Mouse (Mus musculus) G1E (cell line): ENCODE data around the gene Lysmd1. TPM values are rescaled to one million over a fixed set of nuclear protein-coding genes. Genes with fewer than 3 reads are reported as not detected.

Experiments
- ATAC-seq: 2 replicates; pipeline ENCODE4 v1.8.0; 2016; ENCODE audit warnings: mild to moderate bottlenecking; ENCODE audit not compliant: insufficient number of reproducible peaks, poor library complexity, low FRiP score, severe bottlenecking; ENCODE audit errors: extremely low read depth
- DNase-seq: peaks from one replicate; pipeline ENCODE4 v3.0.0; 2012; ENCODE audit warnings: low spot score
- H3K27me3 ChIP-seq: 2 replicates; pipeline ENCODE4 v1.6.1; 2012; ENCODE audit warnings: mild to moderate bottlenecking, low read length, inconsistent platforms; ENCODE audit not compliant: insufficient read depth
- H3K36me3 ChIP-seq: replicated peaks from 2 replicates; pipeline ENCODE3; 2012; ENCODE audit warnings: mild to moderate bottlenecking, inconsistent platforms
- H3K4me1 ChIP-seq: 2 replicates; pipeline ENCODE4 v1.6.1; 2012; ENCODE audit warnings: low read depth, low read length, inconsistent platforms, mixed read lengths; ENCODE audit not compliant: insufficient read depth
- H3K4me3 ChIP-seq: 2 replicates; pipeline ENCODE4 v1.5.1; 2012; ENCODE audit warnings: low read depth, mild to moderate bottlenecking, inconsistent platforms, low read length, moderate library complexity, mixed read lengths
- H3K9me3 ChIP-seq: replicated peaks from 2 replicates; pipeline ENCODE4 v1.6.1; 2012; ENCODE audit warnings: inconsistent platforms
- CTCF ChIP-seq: IDR thresholded peaks from 2 replicates; pipeline ENCODE4 v1.5.1; 2012; ENCODE audit warnings: low read depth, low read length, inconsistent platforms, mixed read lengths
- GATA1 ChIP-seq: IDR thresholded peaks from 2 replicates; pipeline ENCODE4 v1.6.1; 2012; ENCODE audit warnings: borderline replicate concordance, low read length, inconsistent platforms, mixed read lengths
- GATA2 ChIP-seq: IDR thresholded peaks from 2 replicates; pipeline ENCODE4 v1.6.1; 2012; ENCODE audit warnings: low read depth, low read length, inconsistent platforms, borderline replicate concordance
- POLR2AphosphoS5 ChIP-seq: IDR thresholded peaks from 2 replicates; pipeline ENCODE4 v1.6.1; 2012; ENCODE audit warnings: low read depth, low read length, inconsistent platforms; ENCODE audit not compliant: insufficient replicate concordance
- TAL1 ChIP-seq: conservative IDR thresholded peaks from 2 replicates; pipeline ENCODE4 v1.6.1; 2012; ENCODE audit warnings: low read depth, low read length, inconsistent platforms, mixed read lengths
- polyA plus RNA-seq: library from polyadenylated mRNA; stranded (reverse); fragments of >175 nt; gene quantifications from 2 replicates; pipeline ENCODE4 v1.2.3, GENCODE M21; 2012
- total RNA-seq, 2 experiments: library from RNA; stranded (forward) in 1 of 2; stranded (reverse) in 1 of 2; fragments of 200-1000 nt in 1 of 2; fragments of >200 nt in 1 of 2; fragmentation: Nextera tagmentation in 1 of 2; gene quantifications; 2 replicates each; pipeline ENCODE4 v1.2.3; 2014 to 2017

Lysmd1 gene
- total and polyA plus RNA-seq, 3 experiments: 5.9 to 11.1 (median 7.4) TPM

DNA sequence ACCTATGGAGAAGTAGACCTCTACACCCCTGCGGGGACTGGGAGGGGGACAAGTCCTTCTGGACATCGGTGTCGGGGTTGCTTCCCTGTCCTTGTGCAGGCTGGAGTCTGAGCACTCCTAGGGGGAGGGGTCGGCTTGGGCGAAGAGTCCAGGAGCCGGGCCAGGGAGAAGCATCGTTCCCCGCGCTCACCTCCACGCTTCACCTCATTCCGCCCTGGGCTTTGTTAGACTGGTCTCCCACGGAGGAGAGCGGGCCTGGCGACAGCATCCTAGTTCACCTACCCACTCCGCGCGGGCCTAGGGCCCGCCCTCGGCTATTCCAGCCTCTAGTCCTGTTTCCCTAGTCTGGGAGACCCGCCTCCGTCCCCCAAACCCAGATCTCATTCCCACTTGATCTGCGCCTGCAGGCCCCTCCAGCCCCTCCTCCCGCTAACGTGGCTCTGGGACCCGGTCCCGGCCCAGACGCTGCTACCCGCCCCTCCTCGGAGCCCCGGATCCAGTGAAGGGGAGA, 27.2 kb downstream of the Lysmd1 start:
- TF ChIP-seq CTCF (no peak), TAL1 (no peak), GATA2 (no peak), POLR2AphosphoS5 (no peak)
- ATAC-seq (no peak), DNase-seq (no peak)
- H3K36me3 ChIP-seq: no peaks in the 10 kb centered on the region
- peaks cover 45% of the 10 kb centered on the region for H3K4me1 ChIP-seq
- H3K4me3 ChIP-seq: peak overlapping the region; percentile 74; the same call in 1 of the 2 replicates
- H3K9me3 ChIP-seq: no peaks in the 10 kb centered on the region
- peaks cover 55% of the 10 kb centered on the region for H3K27me3 ChIP-seq

- peaks cover 56% of the 10 kb centered on the region for H3K27me3 ChIP-seq
- no peak overlapping the region; the same call in 1 of the 2 replicates for H3K4me3 ChIP-seq
- DNase-seq (no peak), ATAC-seq (no peak)
- no peaks in the 10 kb centered on the region for H3K36me3 ChIP-seq
- no peak for TF ChIP-seq GATA2
- no peak for TF ChIP-seq POLR2AphosphoS5
- no peak for TF ChIP-seq CTCF
- no peak for TF ChIP-seq TAL1
- no peak for TF ChIP-seq GATA1
- H3K4me1 ChIP-seq: peaks cover 45% of the 10 kb centered on the region
- H3K9me3 ChIP-seq: no peaks in the 10 kb centered on the region
Observed at GRCm38 (mm10) chr3:95161618-95162344, 27.9 kb downstream of the Lysmd1 start.

DNA sequence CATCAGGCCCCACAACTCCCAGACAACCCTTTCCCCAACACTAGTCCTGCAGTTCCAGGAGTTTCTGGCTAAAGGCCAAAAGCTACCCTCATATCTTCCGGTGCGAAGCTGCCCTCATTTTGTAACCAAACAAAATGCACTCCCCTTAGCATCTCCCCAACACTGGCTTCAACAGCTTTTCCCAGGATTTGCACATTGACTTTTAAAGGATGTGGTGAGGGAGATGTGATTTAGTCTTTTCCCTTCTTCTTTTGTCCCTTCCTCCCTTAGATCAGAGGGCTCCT, 28.4 kb downstream of the Lysmd1 start:
- ATAC-seq (no peak), DNase-seq (no peak)
- H3K4me1 ChIP-seq: peaks cover 45% of the 10 kb centered on the region
- H3K4me3 ChIP-seq: no peak overlapping the region
- H3K9me3 ChIP-seq: no peaks in the 10 kb centered on the region
- no peak for TF ChIP-seq TAL1
- no peak for TF ChIP-seq GATA1
- TF ChIP-seq CTCF: no peak
- TF ChIP-seq GATA2: no peak
- TF ChIP-seq POLR2AphosphoS5: no peak
- H3K36me3 ChIP-seq: no peaks in the 10 kb centered on the region
- peaks cover 56% of the 10 kb centered on the region for H3K27me3 ChIP-seq

GRCm38 (mm10) chr3:95163419-95164255, 29.7 kb downstream of the Lysmd1 start:
- H3K36me3 ChIP-seq: no peaks in the 10 kb centered on the region
- H3K9me3 ChIP-seq: no peaks in the 10 kb centered on the region
- ATAC-seq (no peak), DNase-seq (no peak)
- peaks cover 50% of the 10 kb centered on the region for H3K4me1 ChIP-seq
- TF ChIP-seq TAL1: no peak
- no peak for TF ChIP-seq POLR2AphosphoS5
- no peak for TF ChIP-seq CTCF
- H3K27me3 ChIP-seq: peaks cover 68% of the 10 kb centered on the region
- H3K4me3 ChIP-seq: no peak overlapping the region

DNA sequence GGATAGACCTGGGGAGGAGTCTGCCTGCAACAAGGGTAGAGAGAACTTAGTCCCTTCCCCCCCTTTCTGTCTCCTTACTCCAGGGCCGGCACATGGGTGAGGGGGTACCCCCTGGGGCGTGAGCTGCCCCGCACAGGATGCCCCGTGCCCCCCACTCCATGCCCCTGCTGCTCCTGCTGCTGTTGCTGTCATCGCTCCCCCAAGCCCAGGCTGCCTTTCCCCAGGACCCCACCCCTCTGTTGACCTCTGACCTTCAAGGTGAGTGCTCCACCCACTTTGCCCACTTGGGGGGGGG, 30.3 kb downstream of the Lysmd1 start:
- H3K27me3 ChIP-seq: peaks cover 74% of the 10 kb centered on the region

DNA sequence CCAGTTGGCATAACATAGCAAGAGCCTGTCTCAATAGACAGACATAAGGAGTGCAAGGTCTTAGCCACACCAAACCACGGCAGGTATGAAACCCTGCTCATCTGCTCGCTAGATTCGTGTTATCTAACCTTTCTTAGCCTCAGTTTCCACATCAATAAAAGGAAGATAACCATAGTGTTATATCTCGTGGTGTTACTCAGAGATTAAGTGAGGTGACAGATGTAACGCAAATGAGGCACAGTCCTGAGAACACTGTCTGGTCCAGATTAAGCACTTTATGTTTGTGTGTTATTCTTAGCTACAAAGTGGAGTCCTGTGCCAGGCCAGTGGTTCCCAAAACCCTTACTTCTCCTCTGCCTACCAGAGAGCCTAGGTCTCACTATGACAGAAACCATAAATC, 31.0 kb downstream of the Lysmd1 start:
- Histone ChIP-seq H3K4me1 (peaks cover 47% of the 10 kb centered on the region), H3K36me3 (no peaks in the 10 kb centered on the region), H3K4me3 (no peak overlapping the region), H3K27me3 (peaks cover 79% of the 10 kb centered on the region), H3K9me3 (no peaks in the 10 kb centered on the region)
- no peak for ATAC-seq
- no peak for DNase-seq
- TF ChIP-seq GATA2 (no peak), TAL1 (peak; percentile 32; the same call in 1 of the 2 replicates), CTCF (no peak)

More for the DNA sequence above, 30.3 kb downstream of the Lysmd1 start:
- no peak for DNase-seq
- no peak overlapping the region for H3K4me3 ChIP-seq
- no peaks in the 10 kb centered on the region for H3K9me3 ChIP-seq
- TF ChIP-seq GATA1 (no peak), TAL1 (no peak), POLR2AphosphoS5 (no peak), GATA2 (no peak), CTCF (no peak)
- no peak for ATAC-seq
- H3K36me3 ChIP-seq: no peaks in the 10 kb centered on the region
- H3K4me1 ChIP-seq: peaks cover 51% of the 10 kb centered on the region
